Mouse (Mus musculus) lung, embryonic 16.5 days (tissue): ENCODE measurements at regions not wholly inside any gene's neighbourhood (a gene's known extent, or its start where the extent isn't known, plus 50 kb on each side); places are given as distances from the start of the nearest gene placed in this dataset.
A peak's percentile ranks its signal among the peaks of the same experiment; 100 is the strongest.

Source experiments
- ATAC-seq: fragments of 200-750 bp; cut with Nextera tagmentation; 2 replicates; pipeline ENCODE4 v1.8.0; 2017; ENCODE audit warnings: low read depth, mild to moderate bottlenecking, moderate library complexity
- H3K27ac ChIP-seq: fragments of 300-500 bp; sonication (generic); 2 replicates; pipeline ENCODE4 v1.5.1; 2014; ENCODE audit warnings: mild to moderate bottlenecking, control low read depth, low read length
- H3K27me3 ChIP-seq: fragments of 300-500 bp; sonication (generic); 2 replicates; pipeline ENCODE4 v1.6.1; 2014; ENCODE audit warnings: low read depth, low read length, mixed read lengths; ENCODE audit not compliant: control insufficient read depth, insufficient read depth
- H3K36me3 ChIP-seq: fragments of 300-500 bp; sonication (generic); 2 replicates; pipeline ENCODE4 v1.6.1; 2014; ENCODE audit warnings: low read length; ENCODE audit not compliant: control insufficient read depth, insufficient read depth
- H3K4me1 ChIP-seq: fragments of 300-500 bp; sonication (generic); replicated peaks from 2 replicates; pipeline ENCODE4 v1.6.1; 2014; ENCODE audit warnings: low read length, mixed read lengths; ENCODE audit not compliant: control insufficient read depth, insufficient read depth
- H3K4me2 ChIP-seq: fragments of 300-500 bp; sonication (generic); 2 replicates; pipeline ENCODE4 v1.6.1; 2014; ENCODE audit warnings: low read depth, low read length, control low read depth
- H3K4me3 ChIP-seq: fragments of 300-500 bp; sonication (generic); 2 replicates; pipeline ENCODE4 v1.5.1; 2014; ENCODE audit warnings: mild to moderate bottlenecking, low read length, control low read depth
- H3K9ac ChIP-seq: fragments of 300-500 bp; sonication (generic); 2 replicates; pipeline ENCODE4 v1.6.1; 2014; ENCODE audit warnings: low read length, control low read depth
- H3K9me3 ChIP-seq: fragments of 300-500 bp; sonication (generic); 2 replicates; pipeline ENCODE4 v1.6.1; 2016; ENCODE audit warnings: low read length; ENCODE audit not compliant: control insufficient read depth
- WGBS: fragments of 180-500 bp; shearing (Covaris S2); extraction: QIAGEN DNeasy Blood & Tissue Kit; methylation state at CpG from one replicate; pipeline ENCODE4 v1.1.7; 2014; 5-methylcytosine and 5-hydroxymethylcytosine counted together

DNA sequence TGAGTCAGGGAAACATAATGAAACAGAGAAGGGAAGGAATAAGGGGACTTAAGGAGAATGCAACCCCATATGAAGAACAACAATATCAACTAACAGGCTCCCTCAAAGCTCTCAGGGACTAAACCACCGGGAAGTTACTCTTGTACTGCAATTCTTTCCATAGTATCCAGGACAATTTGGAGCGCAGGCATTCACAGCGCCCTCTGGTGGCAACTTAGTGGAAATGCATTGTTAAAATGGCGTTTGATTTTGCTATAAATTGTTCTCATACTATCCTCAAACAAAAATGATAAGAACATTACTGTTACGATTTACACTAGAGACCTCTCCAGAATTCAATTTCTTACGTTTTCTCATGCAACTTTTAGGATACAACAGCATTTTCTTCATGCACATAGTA, 1126.1 kb downstream of the Pcdh9 start:
- no peak overlapping the region for H3K9ac ChIP-seq
- H3K4me1 ChIP-seq = no peaks in the 10 kb centered on the region
- H3K27ac ChIP-seq = no peak overlapping the region
- ATAC-seq = no peak
- H3K4me3 ChIP-seq = no peak overlapping the region
- 22% methylated on average over 6 of the region's 6 CpGs for WGBS
- no peaks in the 10 kb centered on the region for H3K9me3 ChIP-seq
- H3K27me3 ChIP-seq = no peaks in the 10 kb centered on the region
- H3K36me3 ChIP-seq = no peaks in the 10 kb centered on the region
- H3K4me2 ChIP-seq = no peak overlapping the region

DNA sequence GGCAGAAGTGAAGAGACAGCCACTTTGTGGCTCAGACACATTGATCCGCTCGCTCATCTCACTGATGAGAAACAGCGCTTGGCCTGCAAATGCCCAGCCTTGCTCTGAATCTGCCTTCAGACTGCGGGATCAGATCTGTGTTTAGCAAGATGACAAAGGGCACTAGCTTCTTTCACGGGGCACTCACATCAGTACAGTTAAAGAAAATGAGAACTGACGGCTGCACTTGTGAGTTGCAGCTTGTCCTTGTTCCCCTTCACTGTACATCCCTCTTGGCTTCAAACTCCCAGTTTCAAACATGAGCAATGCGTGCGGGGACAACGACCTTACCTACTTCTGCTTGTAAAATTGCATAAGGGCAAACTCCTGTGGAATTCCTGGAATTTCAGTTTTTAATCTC, 1135.8 kb downstream of the Pcdh9 start:
- Histone ChIP-seq H3K27ac (no peak overlapping the region), H3K27me3 (no peaks in the 10 kb centered on the region), H3K9ac (no peak overlapping the region), H3K36me3 (no peaks in the 10 kb centered on the region), H3K4me2 (no peak overlapping the region), H3K4me3 (no peak overlapping the region), H3K4me1 (no peaks in the 10 kb centered on the region), H3K9me3 (no peaks in the 10 kb centered on the region)
- WGBS = 56% methylated on average over 9 of the region's 9 CpGs
- ATAC-seq = no peak

- 32% methylated on average over 2 of the region's 2 CpGs for WGBS
- Histone ChIP-seq H3K4me2 (no peak overlapping the region), H3K9me3 (no peaks in the 10 kb centered on the region), H3K36me3 (no peaks in the 10 kb centered on the region), H3K4me3 (no peak overlapping the region), H3K9ac (no peak overlapping the region), H3K27ac (no peak overlapping the region), H3K4me1 (no peaks in the 10 kb centered on the region), H3K27me3 (no peaks in the 10 kb centered on the region)
- ATAC-seq = peak; percentile 54; the same call in 1 of the 2 replicates
These were observed 1172.8 kb downstream of the Pcdh9 start for GRCm38 (mm10) chr14:92717666-92718065.

DNA sequence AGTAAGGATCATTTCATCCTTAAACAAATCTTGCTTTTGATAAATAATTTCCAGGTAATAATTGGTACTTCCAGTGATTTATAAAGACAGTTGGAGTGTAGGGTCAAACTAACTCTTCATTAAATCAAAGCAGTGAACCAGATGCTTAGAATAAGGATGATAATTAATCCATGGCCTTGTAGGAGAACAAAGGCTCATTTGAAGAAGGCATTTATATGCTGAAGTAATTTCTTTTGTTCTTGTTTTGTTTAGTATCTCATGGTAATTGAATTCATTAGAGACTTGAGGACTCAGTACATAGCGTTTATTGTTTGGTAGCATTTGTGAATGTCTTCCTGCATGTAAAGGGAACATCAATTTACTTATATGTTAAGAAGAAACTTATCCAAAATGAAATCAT, 1202.3 kb downstream of the Pcdh9 start:
- no peaks in the 10 kb centered on the region for H3K4me1 ChIP-seq
- no peak overlapping the region for H3K9ac ChIP-seq
- H3K27ac ChIP-seq = no peak overlapping the region
- no peaks in the 10 kb centered on the region for H3K9me3 ChIP-seq
- no peaks in the 10 kb centered on the region for H3K27me3 ChIP-seq
- no peak overlapping the region for H3K4me3 ChIP-seq
- no peaks in the 10 kb centered on the region for H3K36me3 ChIP-seq
- 83% methylated on average over 1 of the region's 1 CpGs for WGBS
- H3K4me2 ChIP-seq = no peak overlapping the region
- no peak for ATAC-seq

GRCm38 (mm10) chr14:92687106-92687505, 1203.4 kb downstream of the Pcdh9 start:
- WGBS = 54% methylated on average over 1 of the region's 1 CpGs
- Histone ChIP-seq H3K4me3 (no peak overlapping the region), H3K4me2 (no peak overlapping the region), H3K27ac (no peak overlapping the region), H3K4me1 (no peaks in the 10 kb centered on the region), H3K9me3 (no peaks in the 10 kb centered on the region), H3K36me3 (no peaks in the 10 kb centered on the region), H3K27me3 (no peaks in the 10 kb centered on the region), H3K9ac (no peak overlapping the region)
- ATAC-seq = no peak

DNA sequence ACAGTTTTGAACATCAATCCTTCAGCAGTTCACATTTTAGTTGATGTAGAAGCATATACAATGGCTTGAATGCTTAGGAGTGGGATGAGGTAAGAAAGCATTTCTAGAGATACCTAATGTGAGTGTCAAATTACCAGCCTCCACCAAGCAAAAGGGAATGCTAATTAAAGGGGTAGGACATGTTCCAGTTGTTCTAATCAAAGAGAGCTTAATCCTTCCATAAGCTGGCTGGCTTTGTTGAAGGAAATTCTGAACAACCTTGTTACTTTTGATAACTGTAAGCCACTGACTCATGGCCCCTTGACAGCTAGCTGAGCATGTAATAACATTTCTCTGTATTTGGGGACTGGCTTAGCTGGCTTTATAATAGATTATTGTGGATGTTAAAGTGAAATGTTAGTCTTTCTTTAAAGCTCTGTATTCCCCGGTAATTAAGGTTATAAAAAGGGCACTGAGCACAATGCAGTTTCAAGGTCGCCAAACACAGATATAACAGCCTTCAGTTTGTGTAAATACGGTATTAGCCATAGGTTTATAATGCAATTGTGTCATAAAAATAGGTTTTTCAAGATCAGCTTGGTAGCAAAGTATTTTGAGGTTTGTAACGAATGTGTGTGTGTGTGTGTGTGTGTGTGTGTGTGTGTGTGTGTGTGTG, 1211.5 kb downstream of the Pcdh9 start:
- no peak overlapping the region for H3K4me3 ChIP-seq
- H3K4me1 ChIP-seq = no peaks in the 10 kb centered on the region
- H3K27me3 ChIP-seq = no peaks in the 10 kb centered on the region
- no peaks in the 10 kb centered on the region for H3K36me3 ChIP-seq
- H3K9ac ChIP-seq = no peak overlapping the region
- no peak overlapping the region for H3K4me2 ChIP-seq
- H3K27ac ChIP-seq = no peak overlapping the region
- 74% methylated on average over 4 of the region's 4 CpGs for WGBS
- ATAC-seq = no peak
- H3K9me3 ChIP-seq = no peaks in the 10 kb centered on the region

GRCm38 (mm10) chr14:92674146-92674545, 1216.3 kb downstream of the Pcdh9 start:
- 52% methylated on average over 3 of the region's 3 CpGs for WGBS
- no peaks in the 10 kb centered on the region for H3K4me1 ChIP-seq

More at GRCm38 (mm10) chr14:92674146-92674545, 1216.3 kb downstream of the Pcdh9 start:
- Histone ChIP-seq H3K9me3 (no peaks in the 10 kb centered on the region), H3K4me2 (no peak overlapping the region), H3K27me3 (no peaks in the 10 kb centered on the region), H3K4me3 (no peak overlapping the region), H3K27ac (no peak overlapping the region), H3K36me3 (no peaks in the 10 kb centered on the region), H3K9ac (no peak overlapping the region)
- ATAC-seq = 0 out of 2 replicates have a peak, but pooled peaks have one; percentile 15
